Mouse (Mus musculus) liver, adult 2 months (tissue): ENCODE measurements at regions not wholly inside any gene's neighbourhood (a gene's known extent, or its start where the extent isn't known, plus 50 kb on each side); places are given as distances from the start of the nearest gene placed in this dataset.

ENCODE experiments used
- CTCF ChIP-seq: fragments of 200-500 bp; IDR thresholded peaks from 2 replicates; pipeline ENCODE4 v1.5.1; 2011; ENCODE audit warnings: low read depth, low read length, control low read depth
- POLR2A ChIP-seq: fragments of 200-500 bp; IDR thresholded peaks from 2 replicates; pipeline ENCODE4 v1.6.1; 2011; ENCODE audit warnings: low read length, control low read depth; ENCODE audit not compliant: insufficient read depth; ENCODE audit errors: extremely low read depth

DNA sequence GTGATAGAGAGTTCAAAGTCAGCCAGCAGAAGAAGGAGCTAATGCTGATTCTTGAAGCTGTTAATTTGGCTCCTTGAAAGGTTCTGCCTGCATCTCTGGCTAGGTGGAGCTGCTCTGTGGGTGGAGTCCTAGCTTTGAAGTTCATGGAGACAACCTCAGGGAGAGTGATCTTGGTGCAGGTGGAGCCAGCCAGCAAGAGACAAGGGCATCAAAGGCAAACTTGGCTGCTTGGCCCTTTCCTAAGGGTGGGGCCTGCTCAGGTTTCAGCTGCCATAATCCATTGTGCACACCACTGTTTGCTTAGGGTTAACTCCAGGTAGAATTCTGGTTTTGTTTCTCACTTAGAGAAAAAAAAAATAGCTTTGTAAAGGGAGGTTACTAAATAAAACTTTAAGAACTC is 170.7 kb upstream of the Rnf32 start:
- no peak for TF ChIP-seq CTCF
- no peak for TF ChIP-seq POLR2A
